Mouse (Mus musculus) myocyte (in vitro differentiated cells): Measurements from ENCODE around the gene Gm49405.

ENCODE experiments used
- CEBPB ChIP-seq: IDR thresholded peaks from 2 replicates; pipeline ENCODE4 v1.6.1; 2011; ENCODE audit warnings: mild to moderate bottlenecking, moderate library complexity; ENCODE audit not compliant: poor library complexity, insufficient read depth, severe bottlenecking
- MAX ChIP-seq: IDR thresholded peaks from one replicate; pipeline ENCODE4 v1.6.1; 2011; ENCODE audit warnings: low read depth, mild to moderate bottlenecking, control low read depth
- MYOD1 ChIP-seq, 3 experiments: IDR thresholded peaks; one replicate each; pipeline ENCODE4 v1.6.1; 2011; ENCODE audit warnings: control low read depth in 2 of 3, low read depth in 2 of 3, mild to moderate bottlenecking in 2 of 3, moderate library complexity in 1 of 3; ENCODE audit not compliant: insufficient read length in 2 of 3, control insufficient read depth in 1 of 3
- MYOG ChIP-seq, 3 experiments: IDR thresholded peaks; one replicate each; pipeline ENCODE4 v1.6.1; 2011; ENCODE audit warnings: control low read depth in 2 of 3, low read depth in 2 of 3, mild to moderate bottlenecking in 2 of 3; ENCODE audit not compliant: insufficient read length in 2 of 3, control insufficient read depth in 1 of 3, insufficient read depth in 1 of 3
- POLR2A ChIP-seq: IDR thresholded peaks from one replicate; pipeline ENCODE4 v1.6.1; 2011; ENCODE audit warnings: low read depth, mild to moderate bottlenecking, control low read depth, moderate library complexity; ENCODE audit not compliant: insufficient read length
- TCF12 ChIP-seq: IDR thresholded peaks from one replicate; pipeline ENCODE4 v1.6.1; 2011; ENCODE audit warnings: mild to moderate bottlenecking, control low read depth; ENCODE audit not compliant: poor library complexity, insufficient read depth, severe bottlenecking
- USF1 ChIP-seq: IDR thresholded peaks from one replicate; pipeline ENCODE4 v1.6.1; 2011; ENCODE audit warnings: low read depth, mild to moderate bottlenecking, control low read depth, moderate library complexity

- TF ChIP-seq POLR2A (no peak), TCF12 (no peak), CEBPB (no peak), MYOD1 (IDR thresholded peaks at IDR 0.05; ENCODE audit: control insufficient read depth in 1 of 3, insufficient read length in 2 of 3, low read depth in 2 of 3) (no peak), USF1 (no peak), MAX (no peak), MYOG (IDR thresholded peaks at IDR 0.05; ENCODE audit: control insufficient read depth in 1 of 3, insufficient read depth in 1 of 3, insufficient read length in 2 of 3, low read depth in 2 of 3) (no peak)
Observed at GRCm38 (mm10) chr19:3998335-3998734, 2.1 kb upstream of the Gm49405 start.
